Comparison of ENCODE assay signal across 17 mouse cellular contexts in the genomic region with DNA sequence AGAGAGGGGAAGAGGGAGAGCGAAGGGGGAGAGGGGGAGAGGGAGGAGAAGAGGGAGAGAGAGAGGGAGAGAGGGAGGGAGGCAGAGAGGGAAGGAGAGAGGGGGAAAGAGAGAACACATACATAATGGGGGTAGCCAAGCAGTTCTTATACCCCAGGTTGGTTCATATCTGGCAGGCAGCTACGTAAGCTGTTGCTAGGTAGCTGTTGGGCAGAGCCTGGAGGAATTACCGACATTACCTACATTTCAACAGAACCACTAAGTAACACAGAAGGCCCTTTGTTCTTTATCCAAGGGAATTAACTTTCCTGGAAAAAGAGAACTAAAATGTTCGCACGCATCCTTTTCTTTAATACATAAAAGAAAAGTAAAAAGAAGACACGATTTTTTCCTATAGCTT.
DNase-seq lines count a peak whose midpoint lies in the region; ATAC-seq and TF ChIP-seq lines count a peak whose summit lies in the region.
"Had no signal": no experiment of that assay in that cellular context is flagged by ENCODE, and none has a peak within 500 bp of the region (broad histone marks: within the 10 kb centered on the region; RNA-seq: fewer than 3 reads in every experiment).

No protein-coding gene starts in this region.

- no peak overlapping the region; the same call in 1 of the 2 replicates for H3K9ac ChIP-seq in heart, embryonic 13.5 days
- H3K9ac ChIP-seq in lung, embryonic 14.5 days: no peak overlapping the region
- H3K9ac ChIP-seq in lung, postnatal 0 days (replicated peaks; ENCODE audit: low read depth): no peak overlapping the region
- H3K9ac ChIP-seq in embryonic facial prominence, embryonic 11.5 days (replicated peaks; ENCODE audit: low read length): no peak overlapping the region
- no peak overlapping the region for H3K9ac ChIP-seq in forebrain, postnatal 0 days
- H3K9ac ChIP-seq: limb, embryonic 15.5 days; lung, embryonic 15.5 days; neural tube, embryonic 13.5 days; stomach, embryonic 15.5 days had no signal

- no peak for TF ChIP-seq EP300 in lung, postnatal 0 days (IDR thresholded peaks at IDR 0.05)

- peaks cover 71% of the 10 kb centered on the region for H3K4me1 ChIP-seq in heart, embryonic 13.5 days
- H3K4me1 ChIP-seq in lung, embryonic 14.5 days (ENCODE audit: insufficient read depth): peaks cover 8% of the 10 kb centered on the region; the same call in 1 of the 2 replicates
- no peaks in the 10 kb centered on the region for H3K4me1 ChIP-seq in lung, postnatal 0 days (ENCODE audit: insufficient read depth, low read depth, low read length)
- H3K4me1 ChIP-seq in embryonic facial prominence, embryonic 11.5 days (ENCODE audit: control insufficient read depth, insufficient read depth, low read length): no peaks in the 10 kb centered on the region; the same call in 1 of the 2 replicates
- no peaks in the 10 kb centered on the region for H3K4me1 ChIP-seq in forebrain, postnatal 0 days (ENCODE audit: insufficient read depth)

- H3K36me3 ChIP-seq in heart, embryonic 13.5 days: peaks cover 11% of the 10 kb centered on the region
- H3K36me3 ChIP-seq in lung, embryonic 14.5 days (ENCODE audit: insufficient read depth): no peaks in the 10 kb centered on the region
- no peaks in the 10 kb centered on the region for H3K36me3 ChIP-seq in lung, postnatal 0 days (ENCODE audit: insufficient read depth, low read length)
- H3K36me3 ChIP-seq in embryonic facial prominence, embryonic 11.5 days (replicated peaks; ENCODE audit: control insufficient read depth, insufficient read depth, low read depth, low read length): no peaks in the 10 kb centered on the region
- H3K36me3 ChIP-seq in forebrain, postnatal 0 days (ENCODE audit: insufficient read depth): no peaks in the 10 kb centered on the region
- H3K36me3 ChIP-seq: lung, embryonic 15.5 days; neural tube, embryonic 13.5 days had no signal

- H3K4me2 ChIP-seq in heart, embryonic 13.5 days: no peak overlapping the region
- H3K4me2 ChIP-seq in lung, embryonic 14.5 days: no peak overlapping the region
- no peak overlapping the region for H3K4me2 ChIP-seq in lung, postnatal 0 days (replicated peaks; ENCODE audit: low read depth, low read length)
- H3K4me2 ChIP-seq in embryonic facial prominence, embryonic 11.5 days (ENCODE audit: low read depth, low read length): no peak overlapping the region
- no peak overlapping the region for H3K4me2 ChIP-seq in forebrain, postnatal 0 days (ENCODE audit: low read depth)
- H3K4me2 ChIP-seq: limb, embryonic 15.5 days; lung, embryonic 15.5 days; neural tube, embryonic 13.5 days; stomach, embryonic 15.5 days had no signal

- H3K27ac ChIP-seq in heart, embryonic 13.5 days (replicated peaks): peak overlapping the region; percentile 36
- H3K27ac ChIP-seq in lung, embryonic 14.5 days (ENCODE audit: low read depth): no peak overlapping the region
- no peak overlapping the region for H3K27ac ChIP-seq in lung, postnatal 0 days (ENCODE audit: low read length)
- no peak overlapping the region for H3K27ac ChIP-seq in embryonic facial prominence, embryonic 11.5 days (replicated peaks; ENCODE audit: low read depth, low read length)
- H3K27ac ChIP-seq in forebrain, postnatal 0 days (ENCODE audit: low read depth, low read length): peak overlapping the region; percentile 46; the same call in 1 of the 2 replicates
- H3K27ac ChIP-seq: limb, embryonic 15.5 days; lung, embryonic 15.5 days; neural tube, embryonic 13.5 days; stomach, embryonic 15.5 days had no signal

- 75% methylated on average over 6 of the region's 6 CpGs for WGBS in heart, embryonic 13.5 days
- 72% methylated on average over 6 of the region's 6 CpGs for WGBS in lung, embryonic 14.5 days
- 65% methylated on average over 6 of the region's 6 CpGs for WGBS in lung, postnatal 0 days
- WGBS in embryonic facial prominence, embryonic 11.5 days: 54% methylated on average over 6 of the region's 6 CpGs
- WGBS in forebrain, postnatal 0 days: 29% methylated on average over 6 of the region's 6 CpGs

- intact Hi-C loops in heart, postnatal 10 days (cut with DNase I): no loop called here

- no peaks in the 10 kb centered on the region for H3K27me3 ChIP-seq in heart, embryonic 13.5 days (replicated peaks)
- no peaks in the 10 kb centered on the region for H3K27me3 ChIP-seq in lung, embryonic 14.5 days (ENCODE audit: insufficient read depth, low read length)
- no peaks in the 10 kb centered on the region for H3K27me3 ChIP-seq in lung, postnatal 0 days (replicated peaks; ENCODE audit: insufficient read depth, low read length)
- H3K27me3 ChIP-seq in embryonic facial prominence, embryonic 11.5 days (ENCODE audit: control insufficient read depth, insufficient read depth, low read length): no peaks in the 10 kb centered on the region
- no peaks in the 10 kb centered on the region for H3K27me3 ChIP-seq in forebrain, postnatal 0 days (ENCODE audit: insufficient read depth, low read length)
- H3K27me3 ChIP-seq: limb, embryonic 15.5 days; lung, embryonic 15.5 days; neural tube, embryonic 13.5 days; stomach, embryonic 15.5 days had no signal

- H3K4me3 ChIP-seq in heart, embryonic 13.5 days: no peak overlapping the region
- H3K4me3 ChIP-seq in lung, embryonic 14.5 days (ENCODE audit: low read depth, low read length): no peak overlapping the region
- no peak overlapping the region for H3K4me3 ChIP-seq in lung, postnatal 0 days (ENCODE audit: low read depth, low read length)
- H3K4me3 ChIP-seq in embryonic facial prominence, embryonic 11.5 days (ENCODE audit: low read depth, low read length): no peak overlapping the region
- H3K4me3 ChIP-seq in forebrain, postnatal 0 days (ENCODE audit: low read depth, low read length): no peak overlapping the region
- H3K4me3 ChIP-seq: limb, embryonic 15.5 days; lung, embryonic 15.5 days; neural tube, embryonic 13.5 days; stomach, embryonic 15.5 days had no signal

- DNase-seq in heart, postnatal 10 days: no peak
- peak; percentile 30 for DNase-seq in lung, embryonic 14.5 days
- DNase-seq in lung, postnatal 0 days (ENCODE audit: low spot score): no peak
- peak; percentile 22 for DNase-seq in embryonic facial prominence, embryonic 11.5 days (ENCODE audit: low spot score)
- peak; percentile 50 for DNase-seq in forebrain, postnatal 0 days
- DNase-seq in adipocyte (ENCODE audit: low spot score): no peak
- DNase-seq: adrenal gland, postnatal 36 days; cerebellum, adult 9-10 months; kidney, adult 8-10 months; kidney, postnatal 36 days; right cerebral cortex, postnatal 14 days; thymus, adult 2 months had no signal

- ATAC-seq in heart, embryonic 13.5 days (ENCODE audit: extremely low read depth, insufficient number of reproducible peaks, low FRiP score, low TSS enrichment): no peak
- ATAC-seq in lung, embryonic 14.5 days (ENCODE audit: insufficient read depth): no peak
- no peak for ATAC-seq in lung, postnatal 0 days
- ATAC-seq in embryonic facial prominence, embryonic 11.5 days (replicated peaks; ENCODE audit: insufficient number of reproducible peaks, low FRiP score, low TSS enrichment, low read depth): no peak
- peak; percentile 88 for ATAC-seq in forebrain, postnatal 0 days

- H3K9me3 ChIP-seq in heart, embryonic 13.5 days: peaks cover 5% of the 10 kb centered on the region; the same call in 1 of the 2 replicates
- H3K9me3 ChIP-seq in lung, embryonic 14.5 days (ENCODE audit: low read depth, low read length): no peaks in the 10 kb centered on the region
- no peaks in the 10 kb centered on the region for H3K9me3 ChIP-seq in lung, postnatal 0 days (ENCODE audit: low read length)
- no peaks in the 10 kb centered on the region for H3K9me3 ChIP-seq in embryonic facial prominence, embryonic 11.5 days (replicated peaks; ENCODE audit: control insufficient read depth, low read length)
- no peaks in the 10 kb centered on the region for H3K9me3 ChIP-seq in forebrain, postnatal 0 days (ENCODE audit: low read length)
- H3K9me3 ChIP-seq: limb, embryonic 15.5 days; lung, embryonic 15.5 days; neural tube, embryonic 13.5 days; stomach, embryonic 15.5 days had no signal

- no peak for TF ChIP-seq CTCF in lung, embryonic 14.5 days (IDR thresholded peaks at IDR 0.05; ENCODE audit: low read depth)
- no peak for TF ChIP-seq CTCF in lung, postnatal 0 days (IDR thresholded peaks at IDR 0.05)
- TF ChIP-seq CTCF in forebrain, postnatal 0 days (IDR thresholded peaks at IDR 0.05; ENCODE audit: low read depth): no peak

Comparison
In these comparisons a context has a peak if more than half of its experiments do, and no peak if none do; other contexts are left out.
1. DNase-seq: peak in lung, embryonic 14.5 days (single experiment), embryonic facial prominence, embryonic 11.5 days (single experiment) and forebrain, postnatal 0 days (single experiment); none in heart, postnatal 10 days (0 of 2), lung, postnatal 0 days (single experiment) and adipocyte (single experiment).
2. H3K27ac ChIP-seq: peak in heart, embryonic 13.5 days (single experiment) and forebrain, postnatal 0 days (single experiment); none in lung, embryonic 14.5 days (single experiment), lung, postnatal 0 days (single experiment) and embryonic facial prominence, embryonic 11.5 days (single experiment).